Mouse (Mus musculus): ENCODE data around the gene Nipsnap3a.

Nipsnap3a gene

DNA sequence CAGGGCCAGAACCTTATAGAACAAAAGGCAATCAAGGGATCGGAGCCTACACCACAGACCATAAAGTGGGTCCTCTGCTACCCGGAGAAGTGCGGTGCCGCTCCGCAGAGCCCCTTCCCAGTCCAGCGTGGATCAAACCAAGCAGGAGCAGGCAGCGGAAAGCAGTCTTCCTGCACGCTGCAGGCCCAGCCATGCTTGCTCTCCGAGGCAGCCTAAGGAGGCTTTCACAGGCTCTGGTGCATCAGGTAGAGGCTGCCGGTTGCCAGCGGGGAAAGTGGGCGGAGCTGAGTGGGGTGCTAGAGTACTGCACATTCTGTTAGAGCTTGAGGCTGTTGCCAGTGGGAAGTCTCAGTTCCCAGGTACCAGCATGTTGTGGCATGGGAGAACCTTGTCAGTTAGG, at the start of gene Nipsnap3a:
Nipsnap3a (plus strand) TSS at position 25 of the 400 bp plus-strand sequence.
- DNase-seq = no peak

DNA sequence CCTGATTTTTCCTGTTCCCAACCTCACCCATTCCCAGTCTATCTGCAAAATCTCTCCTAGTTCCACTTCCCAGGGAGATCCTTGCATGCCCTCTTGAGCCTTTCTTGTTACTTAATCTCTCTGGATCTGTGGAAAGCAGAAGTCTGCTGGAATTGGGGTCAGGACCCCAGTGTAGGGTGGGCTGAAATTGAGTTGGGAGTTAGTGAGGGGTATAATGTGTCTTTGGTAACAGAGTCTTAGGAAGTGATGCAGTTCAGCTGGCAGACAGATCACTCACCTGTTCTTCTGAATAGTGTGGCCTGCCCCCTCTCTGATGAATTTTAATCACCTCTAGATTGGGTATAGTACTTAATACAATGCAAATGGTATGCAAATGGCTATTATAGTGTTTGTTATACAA, 42.4 kb upstream of the Nipsnap3a start:
- DNase-seq = no peak

DNA sequence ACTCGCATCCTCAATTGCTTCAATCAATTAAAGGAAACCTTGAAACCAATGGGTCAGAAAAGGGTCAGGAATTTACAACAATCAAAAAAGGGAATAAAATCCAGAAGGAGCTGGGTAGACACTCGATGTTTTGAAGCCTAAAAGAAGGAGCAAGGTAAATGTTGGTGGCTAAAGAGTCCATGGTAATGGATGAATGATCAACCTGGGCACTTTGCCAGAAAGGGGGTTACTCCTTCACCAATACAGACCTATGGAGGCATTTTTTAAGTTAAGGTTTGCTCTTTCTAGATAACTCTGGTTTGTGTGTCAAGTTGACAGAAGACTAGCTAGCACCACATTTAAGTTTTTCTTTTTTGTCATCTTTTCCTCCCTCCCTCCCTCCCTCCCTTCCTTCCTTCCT, 40.1 kb upstream of the Nipsnap3a start:
- DNase-seq = no peak

DNA sequence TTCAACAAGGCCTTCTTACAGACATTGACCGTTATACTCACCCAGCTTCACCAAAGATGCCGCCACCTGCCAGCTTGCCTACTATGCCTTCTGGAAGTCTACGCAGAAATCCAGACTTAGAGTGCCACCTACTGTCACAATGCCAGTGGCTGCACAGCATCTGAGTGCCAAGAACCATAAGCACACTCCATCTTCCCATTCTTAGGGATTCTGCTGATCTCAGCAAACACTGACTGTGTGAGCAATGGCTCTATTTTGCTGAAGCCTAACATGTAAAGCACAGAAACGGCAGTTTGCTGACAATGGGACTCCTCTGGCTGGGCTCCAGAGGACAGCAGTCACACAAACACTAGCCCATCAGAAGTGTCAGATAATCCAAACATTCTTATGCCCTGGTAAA, 30.4 kb upstream of the Nipsnap3a start:
- no peak for DNase-seq

DNA sequence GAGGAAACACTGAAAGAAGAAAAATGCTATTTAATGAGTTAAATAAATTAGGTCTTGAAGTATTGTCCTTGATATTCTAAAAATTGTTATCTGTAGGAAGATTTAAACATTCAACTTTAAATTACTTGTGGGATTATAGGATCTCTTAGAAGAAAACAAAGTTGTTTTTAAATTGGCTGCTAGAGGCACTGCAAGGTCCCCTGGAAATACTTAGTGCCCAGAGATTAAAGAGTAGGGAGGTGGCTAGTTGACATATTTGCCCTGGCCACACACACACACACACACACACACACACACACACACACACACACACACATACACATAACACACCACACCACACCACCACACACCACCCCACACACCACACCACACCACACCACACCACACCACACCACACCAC, 24.8 kb upstream of the Nipsnap3a start, which contains the start of gene Olfr270:
Olfr270 (plus strand) TSS at position 301 of the 400 bp plus-strand sequence.
- no peak for DNase-seq

DNA sequence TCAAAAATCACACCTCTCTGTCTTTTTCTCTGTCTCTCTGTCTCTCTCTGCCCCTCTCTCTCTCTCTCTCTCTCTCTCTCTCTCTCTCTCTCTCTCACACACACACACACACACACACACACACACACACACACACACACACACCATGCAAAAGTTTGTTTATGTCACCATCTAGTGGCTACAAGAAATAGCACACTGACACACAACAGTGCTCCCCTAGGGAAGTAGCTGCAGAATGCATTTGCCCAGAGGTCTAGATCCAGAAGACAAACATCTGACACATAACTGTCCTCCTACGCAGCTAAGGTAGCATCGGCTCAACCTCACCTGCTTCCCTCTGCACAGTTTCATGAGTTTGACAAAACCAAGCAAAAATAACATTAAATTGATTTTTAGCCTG, 3.9 kb upstream of the Nipsnap3a start:
- DNase-seq = no peak

DNA sequence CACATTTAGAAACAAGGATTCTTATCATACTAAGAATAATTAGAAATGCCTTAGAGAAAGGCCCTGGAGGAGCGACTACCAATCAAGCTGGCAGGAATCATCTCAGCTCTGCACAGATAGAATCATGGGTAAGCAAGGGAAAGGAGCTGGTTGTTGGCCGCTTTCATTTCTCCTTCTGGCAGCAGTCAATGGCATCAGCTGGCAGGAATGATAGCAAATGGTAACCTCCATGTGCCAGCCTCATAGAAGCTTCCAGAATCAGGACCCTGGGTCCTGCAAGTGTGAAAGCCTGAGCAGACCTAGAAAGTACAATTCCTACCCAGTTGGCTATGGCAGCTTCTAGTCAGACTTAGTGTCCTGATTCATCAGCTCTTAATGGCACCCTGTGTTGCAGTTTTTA, 2.8 kb upstream of the Nipsnap3a start:
- DNase-seq = no peak

DNA sequence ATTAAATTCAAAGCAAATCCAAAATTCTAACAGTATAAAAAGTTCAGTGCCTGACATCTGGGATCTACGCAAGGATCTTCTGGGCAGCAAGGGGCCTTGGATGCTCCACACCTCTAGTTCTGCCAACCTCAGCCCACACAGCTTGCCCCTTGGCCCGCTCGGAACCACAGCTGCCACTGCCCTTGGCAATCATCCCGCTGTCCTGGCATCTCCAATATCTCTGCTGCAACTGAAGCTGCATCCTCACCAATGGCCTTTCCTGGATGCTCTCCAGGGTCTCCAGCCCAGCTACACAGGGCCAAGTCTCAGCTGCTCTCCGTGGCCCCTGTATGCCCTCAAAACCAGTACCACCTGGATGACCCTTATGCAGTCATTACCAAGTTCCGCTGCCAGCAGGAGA, 10.4 kb downstream of the Nipsnap3a start:
- no peak for DNase-seq

DNA sequence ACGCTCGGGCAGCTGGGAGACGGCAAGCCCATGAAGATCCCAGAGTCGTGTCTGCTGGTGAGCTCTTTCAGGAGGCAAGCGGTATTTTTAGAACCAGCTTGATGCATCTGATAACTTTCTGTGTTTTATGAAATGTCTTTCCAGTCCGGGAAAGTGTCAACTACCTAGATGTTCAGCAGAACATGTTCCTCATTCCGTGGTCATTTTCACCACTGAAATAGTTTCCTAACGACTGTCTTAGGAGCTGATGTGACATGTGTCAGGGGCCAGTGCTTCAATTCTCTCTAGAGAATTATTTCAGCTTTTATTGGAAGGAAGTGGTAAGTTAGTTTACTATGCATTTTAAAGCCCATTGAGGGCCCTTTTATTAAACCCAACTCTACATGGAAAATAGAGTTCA, 11.1 kb downstream of the Nipsnap3a start:
- DNase-seq = no peak

DNA sequence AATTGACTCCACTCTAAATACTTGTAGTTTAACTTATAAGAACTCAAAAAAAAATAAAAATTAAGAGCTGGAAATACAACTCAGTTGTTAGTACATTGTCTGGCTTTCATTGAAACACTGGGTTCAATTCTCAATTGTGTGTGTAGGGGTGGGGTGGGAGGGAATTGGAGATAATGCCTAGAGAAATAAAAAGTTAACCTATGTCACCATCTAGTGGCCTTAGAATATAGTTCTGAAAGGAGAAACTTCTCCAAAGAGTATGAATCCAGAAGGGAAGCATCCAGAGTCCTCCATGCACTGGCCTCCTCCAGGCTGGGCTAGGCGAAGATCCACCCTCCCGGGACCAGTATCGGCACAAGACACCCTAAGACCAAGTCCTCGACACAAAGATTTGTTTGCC, 20.1 kb downstream of the Nipsnap3a start:
- no peak for DNase-seq

DNA sequence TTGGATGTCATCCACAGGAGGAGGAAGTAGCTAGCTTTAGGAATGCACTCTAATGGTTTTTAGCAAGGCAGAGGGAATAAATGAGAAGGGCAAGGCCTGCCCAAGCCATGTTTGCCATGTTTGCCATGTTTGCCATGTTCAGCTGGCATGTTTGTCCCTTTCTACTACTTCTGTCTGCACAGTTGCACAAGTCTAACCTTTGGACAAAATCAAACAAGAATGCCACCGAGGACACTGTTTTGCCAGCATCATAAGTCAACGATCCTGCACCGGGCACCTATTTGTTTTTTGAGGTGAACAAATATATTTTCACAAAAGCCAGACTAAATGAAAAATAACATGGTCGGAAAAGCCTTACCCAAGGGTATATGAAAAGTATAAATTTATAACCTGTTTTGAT, 20.8 kb downstream of the Nipsnap3a start:
- DNase-seq = no peak

DNA sequence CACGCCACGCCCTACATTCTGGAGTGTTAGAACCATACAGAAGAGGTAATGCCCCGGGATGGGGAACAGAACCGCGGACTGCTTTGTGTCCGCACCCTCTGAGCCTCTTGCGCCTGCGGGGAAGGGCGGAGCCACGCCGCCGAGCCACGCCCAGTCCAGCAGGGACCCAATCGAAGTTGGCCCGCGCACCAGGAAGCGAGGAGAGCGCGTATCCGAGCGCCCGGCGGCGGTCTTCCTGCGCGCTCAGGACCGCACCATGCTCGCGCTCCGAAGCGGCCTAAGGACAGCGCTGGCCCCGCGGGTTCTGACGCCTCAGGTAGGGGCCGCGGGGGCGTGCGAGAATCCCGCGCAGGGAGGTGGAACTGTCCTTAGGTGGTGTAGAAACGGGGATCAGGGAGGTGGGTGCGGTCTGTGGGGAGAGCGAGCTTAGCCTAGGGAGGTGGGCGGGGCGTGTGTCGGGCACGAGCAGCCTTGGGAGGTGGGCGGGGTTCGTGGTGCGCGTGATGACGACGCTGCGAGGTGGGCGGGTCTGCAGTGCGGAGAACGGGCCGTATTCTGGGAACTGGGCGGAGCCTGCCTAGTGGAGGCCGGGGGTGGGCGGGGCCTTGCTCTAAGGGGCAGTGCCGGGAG, 22.8 kb downstream of the Nipsnap3a start, which contains the start of gene Nipsnap3b:
Nipsnap3b (plus strand) TSS at position 149 of the 630 bp plus-strand sequence.
- peak; percentile 93 for DNase-seq

DNA sequence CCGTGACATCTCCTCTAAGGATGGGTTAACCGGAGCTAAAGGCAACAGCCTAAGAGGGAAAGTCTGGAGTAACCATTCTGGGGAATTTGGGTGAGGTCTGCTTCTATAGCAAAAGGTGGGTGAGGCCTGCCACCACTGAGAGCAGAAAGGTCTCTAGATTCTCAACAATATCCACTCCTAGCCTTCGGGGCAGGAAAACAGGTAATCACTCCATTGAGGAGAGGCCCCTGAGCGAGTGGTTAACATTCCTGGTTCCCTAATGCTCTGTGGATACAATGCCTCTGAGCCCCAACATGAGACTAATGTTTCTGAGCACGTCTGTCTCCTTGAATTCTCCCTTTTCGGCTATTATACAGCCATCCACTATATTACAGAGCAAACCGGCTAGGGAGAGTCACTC, 25.3 kb downstream of the Nipsnap3a start:
- no peak for DNase-seq

DNA sequence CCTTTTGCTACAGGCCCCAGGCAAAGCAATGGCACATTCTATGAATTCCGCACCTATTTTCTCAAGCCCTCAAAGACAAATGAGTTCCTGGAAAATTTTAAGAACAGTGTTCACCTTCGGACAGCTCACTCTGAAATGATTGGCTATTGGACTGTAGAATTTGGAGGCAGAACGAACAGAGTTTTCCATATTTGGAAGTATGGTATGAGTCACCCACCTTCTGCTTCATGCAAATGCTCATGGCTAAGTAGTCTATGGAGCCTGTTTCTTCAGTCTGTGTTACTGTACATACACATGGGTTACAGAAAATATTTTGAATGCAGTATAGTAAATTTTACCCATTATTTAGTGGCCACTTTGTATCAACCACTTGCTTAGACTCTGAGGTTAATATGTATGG, 26.0 kb downstream of the Nipsnap3a start:
- DNase-seq = no peak

DNA sequence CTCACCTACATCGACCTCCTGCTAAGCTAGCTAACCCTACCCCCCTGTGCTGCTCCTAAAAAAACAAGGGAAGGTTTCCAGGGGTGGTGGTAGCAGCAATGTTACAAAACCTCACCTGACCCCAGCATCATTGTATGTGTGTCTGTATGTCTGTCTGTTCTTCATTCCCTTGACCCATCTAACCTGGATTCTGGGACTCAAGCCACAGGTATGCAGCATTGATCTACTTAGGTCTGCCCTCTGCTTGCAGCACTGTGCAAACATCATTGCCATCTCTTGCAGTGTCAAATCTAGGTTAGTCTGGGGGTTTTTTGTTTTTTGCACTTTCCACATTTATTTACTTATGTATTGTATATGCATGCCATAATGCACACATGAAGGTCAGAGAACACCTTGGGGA, 29.3 kb downstream of the Nipsnap3a start:
- no peak for DNase-seq

DNA sequence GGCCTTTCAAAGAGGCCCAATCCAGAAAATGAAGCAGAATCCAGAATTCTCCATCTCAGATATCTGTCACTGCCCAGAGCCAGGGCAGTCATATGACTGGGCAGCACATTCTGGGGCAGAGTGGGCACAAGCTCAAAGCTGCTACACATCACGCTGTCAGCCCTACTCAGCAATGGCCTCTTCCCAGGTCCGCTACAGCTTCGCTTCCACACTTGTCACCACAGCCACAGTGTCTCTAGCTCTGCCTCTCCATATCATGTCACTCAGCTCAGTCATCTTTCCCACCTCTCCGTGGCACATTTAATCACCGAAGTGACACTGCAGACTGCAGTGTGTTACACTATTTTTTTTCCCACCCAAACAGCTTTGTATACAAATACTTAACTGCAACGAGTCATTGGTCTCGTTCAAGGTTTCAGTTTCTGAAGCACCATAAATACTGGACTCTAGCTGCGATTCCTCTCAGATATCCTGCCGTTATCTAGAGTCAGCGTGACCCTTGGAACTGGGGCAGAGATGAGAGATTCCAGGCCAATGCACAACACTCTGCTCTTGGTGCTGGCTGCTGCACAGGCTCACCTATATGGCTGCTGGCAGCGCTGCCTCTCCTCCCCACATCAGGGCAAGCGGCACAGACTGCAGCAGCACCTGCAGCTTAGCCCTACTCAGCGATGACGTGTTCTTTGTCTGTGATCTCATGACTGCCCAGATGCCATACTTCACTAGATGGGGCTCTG, 34.3 kb downstream of the Nipsnap3a start:
- no peak for DNase-seq

DNA sequence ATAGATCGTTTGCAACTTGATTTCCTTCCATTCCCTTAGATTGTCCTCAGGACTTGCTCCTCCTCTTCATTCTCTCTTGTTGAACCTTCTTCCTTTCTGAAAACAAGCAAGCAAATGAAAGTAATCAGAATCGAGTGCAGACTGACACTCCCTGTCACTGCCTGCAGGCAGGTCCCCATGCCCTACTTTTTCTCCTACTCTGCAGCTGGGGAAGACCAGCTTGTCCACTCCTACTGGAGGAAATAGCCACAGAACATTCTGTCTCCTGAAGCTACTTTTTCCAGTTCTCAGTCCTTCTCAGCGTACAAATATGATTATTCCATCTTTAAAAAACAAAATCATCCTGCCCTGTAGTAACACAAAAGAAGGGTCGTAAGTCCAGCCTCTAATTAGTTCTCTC, 35.3 kb downstream of the Nipsnap3a start:
- no peak for DNase-seq

DNA sequence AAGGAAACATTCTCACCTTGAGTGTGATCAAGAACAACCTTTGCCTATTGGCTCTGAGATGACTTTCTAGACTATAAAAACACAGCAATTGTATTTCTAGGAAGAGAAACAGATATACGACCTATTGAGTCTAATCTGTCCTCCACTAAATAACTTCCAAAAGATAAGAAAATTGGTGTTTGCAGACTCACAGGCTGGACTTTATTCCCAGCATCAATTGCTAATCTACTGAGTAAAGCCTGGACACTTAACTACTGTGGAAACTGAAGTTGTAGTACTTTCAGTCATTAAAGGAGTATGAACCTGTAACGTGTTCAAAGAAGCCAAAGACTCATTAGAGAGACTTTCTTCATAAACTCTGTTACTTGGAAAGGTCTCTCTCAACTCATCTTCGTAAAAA, 38.7 kb downstream of the Nipsnap3a start:
- no peak for DNase-seq

DNA sequence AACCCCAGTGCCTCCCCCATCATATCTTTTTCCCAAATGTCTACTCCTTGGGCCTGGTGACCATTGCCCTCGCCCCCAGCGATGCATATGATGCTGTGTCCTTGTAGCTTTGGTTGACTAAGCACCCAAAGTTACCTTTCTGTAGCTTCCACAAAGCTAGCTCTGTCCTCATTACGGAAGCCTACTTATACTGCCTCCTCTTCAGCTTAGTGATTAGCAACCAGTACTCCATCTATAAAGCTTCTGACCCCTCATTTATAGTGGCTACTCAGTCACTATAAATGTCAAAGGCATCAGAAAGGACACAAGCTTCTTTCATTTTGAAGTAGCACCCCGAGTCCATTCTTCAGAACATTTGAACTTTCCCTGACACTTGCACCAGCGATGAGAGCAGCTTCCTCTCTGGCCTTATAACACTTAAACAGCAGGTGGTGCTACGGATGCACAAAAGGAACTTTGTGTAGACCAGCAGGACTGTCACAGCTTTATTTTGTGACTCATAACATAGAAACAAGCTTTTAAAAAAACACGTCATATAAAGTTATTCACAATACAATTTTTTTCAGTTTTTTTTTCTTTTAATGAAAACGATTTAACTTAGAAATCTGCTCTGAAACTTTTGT, 41.4 kb downstream of the Nipsnap3a start:
- no peak for DNase-seq

DNA sequence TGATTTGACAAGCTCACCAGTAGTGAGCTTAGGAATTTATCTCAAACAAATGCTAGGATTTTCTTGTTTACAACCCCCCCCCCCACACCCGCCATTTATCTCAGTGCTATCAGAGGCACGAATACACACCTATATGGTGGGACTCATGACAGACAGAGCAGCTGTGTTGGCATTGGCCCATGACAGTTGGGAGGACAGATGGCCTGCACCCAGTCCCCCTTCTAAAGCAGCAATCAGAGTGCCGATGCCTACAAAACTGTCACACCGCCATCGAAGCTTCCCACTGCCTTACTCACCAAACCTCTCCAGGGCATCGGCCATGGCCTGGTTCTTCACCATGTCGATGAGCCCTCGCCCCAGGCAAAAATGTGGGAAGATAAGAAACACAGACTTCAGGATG, 54.7 kb downstream of the Nipsnap3a start:
- no peak for DNase-seq

DNA sequence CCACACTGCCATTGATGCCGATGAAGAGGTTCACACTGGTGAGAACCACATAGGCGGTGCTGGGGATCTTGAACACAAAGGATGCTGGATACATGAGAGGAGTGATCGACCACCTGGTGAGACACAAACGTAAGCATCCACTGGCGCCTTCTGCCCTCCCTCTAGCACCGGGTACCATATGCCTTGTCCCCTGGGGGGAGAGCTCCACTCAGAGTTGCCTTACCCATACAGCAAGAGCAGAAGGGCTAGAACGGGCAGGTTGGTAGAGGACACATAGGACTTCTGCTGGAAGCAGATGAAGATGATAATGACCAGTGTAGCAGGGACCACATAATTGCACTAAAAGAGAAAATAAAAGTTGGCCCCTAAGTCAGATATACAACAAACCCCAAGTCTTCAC, 56.7 kb downstream of the Nipsnap3a start:
- DNase-seq = no peak

DNA sequence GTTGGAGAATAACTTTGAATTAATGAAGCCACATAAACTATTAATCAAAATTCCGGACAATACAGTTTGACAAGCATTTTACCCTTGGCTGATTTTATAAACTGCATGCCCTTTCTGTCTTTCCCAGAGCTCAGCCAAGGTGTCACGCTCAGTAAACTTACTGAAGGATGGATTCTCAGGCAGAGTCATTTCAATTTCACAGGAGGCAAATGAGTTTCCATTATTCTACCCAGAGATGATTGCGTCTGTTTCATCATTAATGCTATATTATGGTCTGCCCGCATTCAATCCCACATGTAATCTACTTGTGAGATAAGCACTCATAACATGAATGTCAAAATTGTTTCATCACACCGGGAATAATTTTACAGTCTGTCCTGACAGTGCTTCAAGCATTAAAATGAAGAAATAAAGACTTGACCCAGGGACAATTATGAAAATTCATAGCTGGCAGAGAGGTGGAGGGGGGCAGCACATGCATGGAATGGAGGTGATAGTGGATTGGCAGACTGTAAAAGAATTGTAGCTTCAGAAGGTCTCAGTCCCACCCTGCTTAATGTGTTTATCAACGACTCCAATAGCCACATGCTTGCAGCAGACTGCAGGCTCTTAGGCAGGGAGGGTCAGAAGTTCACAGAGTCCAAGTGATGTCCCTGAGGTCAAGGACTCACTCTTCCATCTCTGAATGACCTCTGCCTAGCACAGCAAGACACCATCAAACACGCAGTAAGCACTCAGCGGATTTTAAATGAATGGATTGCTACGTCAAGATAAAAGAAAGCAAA, 57.4 kb downstream of the Nipsnap3a start:
- DNase-seq = no peak
